Mouse (Mus musculus) urinary bladder, postnatal 4 days (tissue): ENCODE measurements around the gene Slamf7.

Experiments
- DNase-seq, 2 experiments: peaks; one replicate each; pipeline ENCODE4 v3.0.0; 2021 to 2022; ENCODE audit warnings: low spot score in 2 of 2

The Slamf7 gene

DNA sequence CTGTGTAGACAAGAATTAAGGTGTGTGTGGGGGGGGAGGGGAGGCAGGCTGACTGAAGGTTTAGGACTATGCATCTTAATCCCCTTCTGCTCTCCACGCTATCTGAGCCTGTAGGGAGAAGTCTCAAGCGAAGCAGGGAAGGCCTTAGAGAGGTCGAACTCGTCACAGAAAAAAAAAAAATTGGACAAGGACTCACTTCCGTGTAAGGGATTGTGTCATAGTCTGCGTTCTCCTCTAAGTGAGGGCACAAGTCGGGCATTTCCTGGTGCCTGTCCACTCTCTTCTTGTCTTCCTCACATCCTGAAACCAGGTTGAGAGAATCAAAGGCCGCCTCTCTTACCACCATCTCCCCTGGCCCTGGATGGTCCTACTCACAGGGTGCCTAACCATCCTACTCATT, 15.7 kb downstream of the Slamf7 start:
- DNase-seq, result no peak

- DNase-seq, result no peak
Observed at GRCm38 (mm10) chr1:171635696-171636095, 17.1 kb downstream of the Slamf7 start.

- DNase-seq, result no peak
Observed at GRCm38 (mm10) chr1:171631447-171631846, 21.4 kb downstream of the Slamf7 start.

DNA sequence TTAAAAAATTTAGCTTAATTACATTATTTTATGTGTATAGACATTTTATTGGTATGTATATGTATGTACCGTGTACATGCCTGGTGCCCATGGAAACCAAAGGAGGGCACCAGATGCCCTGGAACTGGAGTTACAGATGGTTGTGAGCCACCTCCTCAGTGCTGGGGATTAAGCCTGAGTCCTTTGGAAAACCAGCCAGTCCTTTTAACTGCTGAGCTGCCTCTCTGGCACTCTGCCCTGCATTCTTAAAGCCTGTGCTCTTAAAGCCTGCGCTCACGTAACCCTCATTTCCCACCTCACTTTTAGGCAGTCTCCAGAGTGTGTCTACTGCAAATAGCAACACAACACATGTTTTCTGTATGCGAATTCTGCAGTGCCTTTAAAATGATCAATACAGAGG, 21.9 kb downstream of the Slamf7 start:
- no peak for DNase-seq

GRCm38 (mm10) chr1:171630041-171630440, 22.8 kb downstream of the Slamf7 start:
- DNase-seq, result no peak

DNA sequence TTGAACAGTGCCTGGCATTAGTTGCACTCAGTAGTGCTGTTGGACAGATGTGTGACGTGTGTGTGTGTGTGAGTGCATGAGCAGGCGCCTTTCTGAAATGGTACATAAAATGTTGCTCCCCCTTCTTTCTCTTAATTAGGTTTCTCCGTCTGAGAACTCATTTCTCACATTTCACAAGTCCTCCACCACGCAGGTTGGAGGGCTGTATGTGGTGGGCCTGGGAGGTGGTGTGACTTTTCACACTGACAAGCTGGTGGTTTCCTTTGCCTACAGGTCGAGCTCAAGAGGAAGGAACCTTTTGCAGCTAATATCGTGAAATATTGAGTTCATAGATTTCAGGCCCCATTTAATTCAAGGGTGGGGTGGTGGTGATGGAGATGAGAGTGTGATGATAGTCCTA, 23.7 kb downstream of the Slamf7 start:
- DNase-seq, result no peak

DNA sequence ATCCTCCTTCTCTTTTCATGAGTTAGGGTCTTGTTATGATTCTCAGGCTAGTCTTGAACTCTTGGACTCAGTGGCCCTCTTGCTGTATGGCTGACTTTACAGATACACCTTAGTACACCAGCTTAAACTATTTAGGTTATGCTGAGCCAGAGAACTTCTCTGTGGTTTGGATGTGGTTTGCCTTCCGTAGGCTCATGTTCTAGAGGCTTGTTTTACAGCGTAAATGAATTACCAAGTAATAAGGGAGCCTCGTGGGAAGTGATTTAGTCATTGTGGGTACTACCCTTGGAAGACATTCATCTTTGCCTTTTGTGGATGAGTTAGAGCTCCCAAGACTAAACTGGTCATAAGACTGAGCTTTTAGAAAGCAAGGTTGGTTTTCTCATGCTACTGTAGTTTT, 25.0 kb downstream of the Slamf7 start:
- DNase-seq, result no peak

DNA sequence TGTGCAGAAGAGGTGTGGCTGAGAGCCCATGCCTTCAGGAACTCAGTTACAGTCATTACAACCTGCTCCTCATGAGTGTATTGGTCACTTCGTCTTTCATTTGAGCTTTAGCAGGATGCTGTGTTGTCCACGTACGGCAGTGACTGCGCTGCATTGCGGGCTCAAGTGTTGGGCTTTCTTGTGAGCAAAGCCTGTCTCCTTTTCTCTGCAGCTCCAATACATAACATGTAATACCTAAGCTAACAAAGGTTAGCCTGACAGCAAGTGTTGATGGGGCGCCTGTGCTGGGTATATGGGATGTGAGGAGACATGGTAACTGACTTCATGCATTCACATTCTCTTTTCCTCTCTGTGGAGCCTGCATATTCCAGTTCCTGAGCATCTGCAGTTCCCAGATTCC, 32.7 kb downstream of the Slamf7 start:
- no peak for DNase-seq

GRCm38 (mm10) chr1:171619645-171620044, 33.2 kb downstream of the Slamf7 start:
- no peak for DNase-seq

GRCm38 (mm10) chr1:171619001-171619400, 33.8 kb downstream of the Slamf7 start:
- no peak for DNase-seq

GRCm38 (mm10) chr1:171616881-171617515, 35.8 kb downstream of the Slamf7 start:
- no peak for DNase-seq

DNA sequence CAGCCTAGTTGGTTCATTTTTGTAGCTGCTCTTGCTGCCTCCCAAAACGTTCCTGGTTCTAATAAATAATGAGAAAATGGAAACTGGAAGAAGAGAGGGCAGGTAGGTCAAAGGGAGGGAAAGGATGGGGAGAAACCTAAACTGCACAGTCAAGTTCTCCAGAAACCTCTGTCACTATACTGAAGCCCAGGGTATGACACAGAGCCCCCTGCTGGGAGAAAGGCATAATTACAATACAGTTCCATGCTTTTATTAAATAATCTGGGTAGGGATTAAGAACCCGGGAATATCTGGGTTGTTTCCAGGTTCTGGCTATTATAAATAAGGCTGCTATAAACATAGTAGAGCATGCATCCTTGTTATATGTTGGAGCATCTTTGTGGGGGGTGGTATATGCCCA, 38.9 kb downstream of the Slamf7 start:
- no peak for DNase-seq

- no peak for DNase-seq
Observed at GRCm38 (mm10) chr1:171610781-171611180, 42.1 kb downstream of the Slamf7 start.

DNA sequence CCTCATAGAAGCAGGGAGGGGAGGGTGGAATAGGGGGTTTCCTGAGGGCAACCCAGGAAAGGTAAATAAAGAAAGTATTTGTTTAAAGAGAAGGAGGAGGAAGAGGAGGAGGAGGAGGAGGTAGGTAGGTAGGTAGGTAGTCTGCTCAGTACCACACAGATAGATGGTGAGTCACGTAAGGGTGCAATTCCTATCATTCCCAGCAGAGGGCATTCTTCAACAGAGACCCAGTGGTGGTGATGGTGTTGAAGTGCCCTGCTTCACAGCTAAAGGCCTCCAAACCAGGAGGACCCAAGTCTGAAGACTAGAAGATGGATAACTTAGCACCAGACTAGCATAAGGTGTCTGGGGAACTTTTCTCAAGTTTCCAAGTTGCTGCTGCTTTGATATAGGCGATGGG, 42.8 kb downstream of the Slamf7 start:
- DNase-seq, result no peak

DNA sequence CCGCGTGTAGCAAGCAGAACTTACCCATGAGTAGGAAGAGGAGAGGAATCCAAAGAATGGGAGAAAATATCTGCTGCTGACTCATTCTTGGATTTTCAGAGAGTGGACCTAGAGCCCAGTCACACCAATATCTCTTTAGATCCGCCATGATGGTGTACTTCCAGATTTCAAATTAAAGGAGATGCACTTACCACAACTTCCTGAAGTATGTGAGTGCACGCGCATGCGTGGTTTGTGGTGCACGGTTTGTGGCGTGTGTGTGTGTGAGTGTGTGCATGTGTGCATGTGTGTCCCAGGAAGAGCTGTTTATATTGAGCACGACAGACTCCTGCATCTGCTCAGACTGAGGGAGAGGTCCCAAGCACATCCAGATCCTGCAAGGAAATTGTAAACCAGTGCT, 45.7 kb downstream of the Slamf7 start, which contains the start of gene Ly9:
Gene Ly9, minus strand, starts transcription at position 235 of the 400 bp plus-strand sequence.
- no peak for DNase-seq

GRCm38 (mm10) chr1:171606656-171607055, 46.2 kb downstream of the Slamf7 start:
- DNase-seq, result no peak

GRCm38 (mm10) chr1:171604686-171605085, 48.1 kb downstream of the Slamf7 start:
- DNase-seq, result no peak

DNA sequence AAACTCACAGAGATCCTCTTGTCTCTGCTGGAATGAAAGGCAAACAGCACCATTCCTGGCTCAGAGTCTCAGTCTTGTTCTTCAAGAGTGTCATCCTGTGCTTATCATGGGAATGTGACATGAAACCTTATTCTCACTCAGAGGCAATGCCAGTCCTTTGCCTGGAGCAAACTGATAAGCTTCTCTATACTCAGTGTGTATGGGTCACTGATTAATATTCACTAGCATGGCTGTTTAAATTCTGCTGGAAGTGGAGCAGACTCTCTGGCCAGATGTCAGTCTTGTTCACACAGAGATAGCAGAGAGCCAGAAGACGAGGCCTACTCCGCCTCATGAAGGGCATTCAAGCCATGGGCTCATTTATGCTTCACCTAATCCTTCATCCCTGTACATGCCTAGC, 68.3 kb downstream of the Slamf7 start:
- DNase-seq, result no peak
